In the genomic region with DNA sequence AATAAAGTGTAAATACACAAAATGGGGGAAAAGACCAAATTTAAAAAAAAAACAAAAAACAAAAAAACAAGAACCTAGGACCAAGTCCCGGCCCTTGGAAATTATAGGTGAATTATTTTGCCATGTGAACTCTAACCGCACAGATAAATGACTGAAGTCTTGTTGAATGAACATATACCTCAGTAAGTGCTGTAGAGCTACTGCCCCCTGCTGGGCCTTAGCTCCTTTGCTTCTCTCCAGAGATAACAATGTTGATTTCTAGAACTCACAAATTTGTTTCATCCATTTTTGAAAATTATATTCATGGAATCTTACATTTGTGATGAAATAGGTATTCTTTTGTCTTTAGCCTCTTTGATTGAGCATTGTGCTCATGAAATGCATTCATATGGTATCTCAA, we compare ENCODE assay signal across 9 mouse cellular contexts. TPM values are rescaled to one million over a fixed set of nuclear protein-coding genes. Genes with fewer than 3 reads are reported as not detected.
DNase-seq lines count a peak whose midpoint lies in the region; ATAC-seq and TF ChIP-seq lines count a peak whose summit lies in the region.
"Had no signal": no experiment of that assay in that cellular context is flagged by ENCODE, and none has a peak within 500 bp of the region (broad histone marks: within the 10 kb centered on the region; RNA-seq: fewer than 3 reads in every experiment).

No protein-coding gene starts in this region.

- no peaks in the 10 kb centered on the region for H3K4me1 ChIP-seq in kidney, embryonic 14.5 days (ENCODE audit: control insufficient read depth, insufficient read depth, low read length)
- no peaks in the 10 kb centered on the region for H3K4me1 ChIP-seq in embryonic facial prominence, embryonic 11.5 days (ENCODE audit: control insufficient read depth, insufficient read depth, low read length)
- no peaks in the 10 kb centered on the region for H3K4me1 ChIP-seq in stomach, postnatal 0 days (replicated peaks; ENCODE audit: control insufficient read depth, insufficient read depth)
- H3K4me1 ChIP-seq in intestine, embryonic 15.5 days (replicated peaks): no peaks in the 10 kb centered on the region
- H3K4me1 ChIP-seq: embryonic facial prominence, embryonic 15.5 days; neural tube, embryonic 13.5 days had no signal

- TF ChIP-seq CTCF in stomach, postnatal 0 days (IDR thresholded peaks at IDR 0.05; ENCODE audit: low read depth): peak; percentile 70

- no peaks in the 10 kb centered on the region for H3K9me3 ChIP-seq in kidney, embryonic 14.5 days (ENCODE audit: control insufficient read depth, low read length)
- no peaks in the 10 kb centered on the region for H3K9me3 ChIP-seq in embryonic facial prominence, embryonic 11.5 days (replicated peaks; ENCODE audit: control insufficient read depth, low read length)
- H3K9me3 ChIP-seq in stomach, postnatal 0 days (ENCODE audit: control insufficient read depth, low read length): no peaks in the 10 kb centered on the region
- H3K9me3 ChIP-seq in intestine, embryonic 15.5 days: no peaks in the 10 kb centered on the region
- H3K9me3 ChIP-seq: embryonic facial prominence, embryonic 15.5 days; neural tube, embryonic 13.5 days had no signal

- TF ChIP-seq EP300 in stomach, postnatal 0 days (optimal IDR thresholded peaks at IDR 0.05): no peak

- H3K4me2 ChIP-seq in kidney, embryonic 14.5 days (replicated peaks; ENCODE audit: low read depth, low read length): no peak overlapping the region
- no peak overlapping the region for H3K4me2 ChIP-seq in embryonic facial prominence, embryonic 11.5 days (ENCODE audit: low read depth, low read length)
- no peak overlapping the region for H3K4me2 ChIP-seq in stomach, postnatal 0 days (replicated peaks; ENCODE audit: low read depth)
- no peak overlapping the region for H3K4me2 ChIP-seq in intestine, embryonic 15.5 days (replicated peaks)
- H3K4me2 ChIP-seq: embryonic facial prominence, embryonic 15.5 days; neural tube, embryonic 13.5 days had no signal

- no peak overlapping the region for H3K9ac ChIP-seq in kidney, embryonic 14.5 days (ENCODE audit: low read depth, low read length)
- H3K9ac ChIP-seq in embryonic facial prominence, embryonic 11.5 days (replicated peaks; ENCODE audit: low read length): no peak overlapping the region
- H3K9ac ChIP-seq in stomach, postnatal 0 days (ENCODE audit: low read length): no peak overlapping the region
- H3K9ac ChIP-seq in intestine, embryonic 15.5 days: no peak overlapping the region
- H3K9ac ChIP-seq: embryonic facial prominence, embryonic 15.5 days; neural tube, embryonic 13.5 days had no signal

- no peak overlapping the region for H3K4me3 ChIP-seq in kidney, embryonic 14.5 days (ENCODE audit: low read length)
- no peak overlapping the region for H3K4me3 ChIP-seq in embryonic facial prominence, embryonic 11.5 days (ENCODE audit: low read depth, low read length)
- H3K4me3 ChIP-seq in stomach, postnatal 0 days (ENCODE audit: low read depth, low read length): no peak overlapping the region
- no peak overlapping the region for H3K4me3 ChIP-seq in intestine, embryonic 15.5 days (replicated peaks)
- H3K4me3 ChIP-seq: embryonic facial prominence, embryonic 15.5 days; neural tube, embryonic 13.5 days had no signal

- no peak overlapping the region for H3K27ac ChIP-seq in kidney, embryonic 14.5 days (ENCODE audit: low read depth, low read length)
- no peak overlapping the region for H3K27ac ChIP-seq in embryonic facial prominence, embryonic 11.5 days (replicated peaks; ENCODE audit: low read depth, low read length)
- H3K27ac ChIP-seq in stomach, postnatal 0 days (replicated peaks): no peak overlapping the region
- H3K27ac ChIP-seq in intestine, embryonic 15.5 days: no peak overlapping the region
- H3K27ac ChIP-seq: embryonic facial prominence, embryonic 15.5 days; neural tube, embryonic 13.5 days had no signal

- peak; percentile 36 for DNase-seq in kidney, adult 18-20 months
- peak; percentile 71 for DNase-seq in 416B (ENCODE audit: low read depth)
- peak; percentile 19 for DNase-seq in CD4-positive helper T cell, adult 2 months (ENCODE audit: low read depth, low spot score)
- peak; percentile 50 for DNase-seq in embryonic facial prominence, embryonic 11.5 days (ENCODE audit: low spot score)
- DNase-seq in stomach, postnatal 0 days (ENCODE audit: low spot score): peak; percentile 30

- ATAC-seq in kidney, embryonic 14.5 days (ENCODE audit: low FRiP score, low TSS enrichment): no peak
- no peak for ATAC-seq in embryonic facial prominence, embryonic 11.5 days (replicated peaks; ENCODE audit: insufficient number of reproducible peaks, low FRiP score, low TSS enrichment, low read depth)
- no peak for ATAC-seq in stomach, postnatal 0 days (ENCODE audit: low FRiP score, low TSS enrichment)
- no peak for ATAC-seq in intestine, embryonic 15.5 days

- H3K36me3 ChIP-seq in kidney, embryonic 14.5 days (ENCODE audit: control insufficient read depth, insufficient read depth, low read length): no peaks in the 10 kb centered on the region
- no peaks in the 10 kb centered on the region for H3K36me3 ChIP-seq in embryonic facial prominence, embryonic 11.5 days (replicated peaks; ENCODE audit: control insufficient read depth, insufficient read depth, low read depth, low read length)
- H3K36me3 ChIP-seq in stomach, postnatal 0 days (ENCODE audit: control insufficient read depth, insufficient read depth, low read length): no peaks in the 10 kb centered on the region
- no peaks in the 10 kb centered on the region for H3K36me3 ChIP-seq in intestine, embryonic 15.5 days
- H3K36me3 ChIP-seq: embryonic facial prominence, embryonic 15.5 days; neural tube, embryonic 13.5 days had no signal

- H3K27me3 ChIP-seq in kidney, embryonic 14.5 days (ENCODE audit: control insufficient read depth, insufficient read depth, low read length): no peaks in the 10 kb centered on the region; the same call in 1 of the 2 replicates
- no peaks in the 10 kb centered on the region for H3K27me3 ChIP-seq in embryonic facial prominence, embryonic 11.5 days (ENCODE audit: control insufficient read depth, insufficient read depth, low read length)
- H3K27me3 ChIP-seq in stomach, postnatal 0 days (ENCODE audit: control insufficient read depth, insufficient read depth, low read length): no peaks in the 10 kb centered on the region
- no peaks in the 10 kb centered on the region for H3K27me3 ChIP-seq in intestine, embryonic 15.5 days (replicated peaks)
- H3K27me3 ChIP-seq: embryonic facial prominence, embryonic 15.5 days had no signal

- 87% methylated on average over 2 of the region's 2 CpGs for WGBS in kidney, embryonic 14.5 days
- whole genome bisulfite sequencing in embryonic facial prominence, embryonic 11.5 days: 84% methylated on average over 2 of the region's 2 CpGs
- WGBS in stomach, postnatal 0 days: 77% methylated on average over 2 of the region's 2 CpGs
- WGBS in intestine, embryonic 15.5 days: 70% methylated on average over 2 of the region's 2 CpGs

RNA-seq across cellular contexts. Expression of gene Ripply1, which starts 19.6 kb away (rescaled TPM):
- polyA plus RNA-seq in kidney, embryonic 14.5 days (2014; fragmentation: Nextera tagmentation; extraction: Ambion mirVana): not detected in 2 replicates
- not detected in 2 replicates for polyA plus RNA-seq in embryonic facial prominence, embryonic 11.5 days (2014; fragmentation: Nextera tagmentation; extraction: Ambion mirVana)
- not detected in 2 replicates for polyA plus RNA-seq in stomach, postnatal 0 days (2015; fragmentation: Nextera tagmentation; extraction: Ambion mirVana)
- not detected in 2 replicates for polyA plus RNA-seq in intestine, embryonic 15.5 days (2015; fragmentation: Nextera tagmentation; extraction: Ambion mirVana)
- polyA plus RNA-seq: neural tube, embryonic 13.5 days had no signal

RNA-seq across cellular contexts. Expression of gene Cldn2, which starts 38.1 kb away (rescaled TPM):
- polyA plus RNA-seq in kidney, embryonic 14.5 days (2014; fragmentation: Nextera tagmentation; extraction: Ambion mirVana): 5.0 and 5.2 TPM in 2 replicates
- polyA plus RNA-seq in embryonic facial prominence, embryonic 11.5 days (2014; fragmentation: Nextera tagmentation; extraction: Ambion mirVana): 0.07 TPM in 1 of 2 replicates, not detected in the other
- polyA plus RNA-seq in stomach, postnatal 0 days (2015; fragmentation: Nextera tagmentation; extraction: Ambion mirVana): 0.16 and 0.18 TPM in 2 replicates
- polyA plus RNA-seq in intestine, embryonic 15.5 days (2015; fragmentation: Nextera tagmentation; extraction: Ambion mirVana): 54.1 and 59.8 TPM in 2 replicates

RNA-seq across cellular contexts. Expression of gene Gm15013, which starts 48.3 kb away (rescaled TPM):
- polyA plus RNA-seq in kidney, embryonic 14.5 days (2014; fragmentation: Nextera tagmentation; extraction: Ambion mirVana): 0.34 TPM in 1 of 2 replicates, not detected in the other
- not detected in 2 replicates for polyA plus RNA-seq in embryonic facial prominence, embryonic 11.5 days (2014; fragmentation: Nextera tagmentation; extraction: Ambion mirVana)
- 0.25 and 0.38 TPM in 2 replicates for polyA plus RNA-seq in stomach, postnatal 0 days (2015; fragmentation: Nextera tagmentation; extraction: Ambion mirVana)
- 0.25 and 0.29 TPM in 2 replicates for polyA plus RNA-seq in intestine, embryonic 15.5 days (2015; fragmentation: Nextera tagmentation; extraction: Ambion mirVana)
- polyA plus RNA-seq: neural tube, embryonic 13.5 days had no signal

Comparison
In these comparisons a context has a peak if more than half of its experiments do, and no peak if none do; other contexts are left out.
1. DNase-seq: peak in every context shown above with its lines; median percentile 71 in 416B; 50 in embryonic facial prominence, embryonic 11.5 days; 36 in kidney, adult 18-20 months; 30 in stomach, postnatal 0 days; 19 in CD4-positive helper T cell, adult 2 months.